Mouse (Mus musculus): Measurements from ENCODE around the gene 1700019A02Rik. TPM values are rescaled to one million over a fixed set of nuclear protein-coding genes. Genes with fewer than 3 reads are reported as not detected.

1700019A02Rik gene
- polyA plus RNA-seq (2015; fragmentation: Nextera tagmentation; extraction: Ambion mirVana), result not detected in 2 replicates

DNA sequence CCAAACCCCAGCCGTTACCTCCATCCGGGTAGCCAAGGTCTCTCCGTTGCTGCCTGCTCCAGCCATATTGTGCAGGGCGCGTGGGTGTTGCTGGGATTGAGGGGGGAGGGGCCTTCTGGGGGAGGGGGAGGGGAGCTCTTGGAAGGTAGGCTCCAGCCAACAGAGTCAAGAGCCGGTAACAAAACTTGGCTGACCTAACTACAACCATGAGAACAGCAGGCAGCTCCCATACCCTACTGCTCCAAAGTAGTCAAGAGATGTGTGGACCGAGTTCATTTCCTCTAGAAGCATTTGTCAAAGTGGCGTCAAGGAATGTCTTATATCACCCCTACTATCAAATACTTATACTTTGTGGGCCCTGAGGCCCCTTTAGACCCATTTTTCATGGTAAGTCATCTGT lies at the start of gene 1700019A02Rik:
Gene 1700019A02Rik (minus strand): TSS at position 101 of the 400 bp plus-strand sequence.
- Histone ChIP-seq H3K27me3 (no peaks in the 10 kb centered on the region), H3K4me2 (replicated peaks) (no peak within 1 kb of the TSS), H3K4me3 (no peak within 1 kb of the TSS), H3K4me1 (no peaks in the 10 kb centered on the region), H3K9ac (replicated peaks) (no peak within 1 kb of the TSS), H3K9me3 (no peaks in the 10 kb centered on the region), H3K36me3 (no peaks in the 10 kb centered on the region), H3K27ac (replicated peaks) (no peak within 1 kb of the TSS)
- ATAC-seq (replicated peaks), result no peak
- 97% methylated on average over 8 of the region's 8 CpGs for WGBS

DNA sequence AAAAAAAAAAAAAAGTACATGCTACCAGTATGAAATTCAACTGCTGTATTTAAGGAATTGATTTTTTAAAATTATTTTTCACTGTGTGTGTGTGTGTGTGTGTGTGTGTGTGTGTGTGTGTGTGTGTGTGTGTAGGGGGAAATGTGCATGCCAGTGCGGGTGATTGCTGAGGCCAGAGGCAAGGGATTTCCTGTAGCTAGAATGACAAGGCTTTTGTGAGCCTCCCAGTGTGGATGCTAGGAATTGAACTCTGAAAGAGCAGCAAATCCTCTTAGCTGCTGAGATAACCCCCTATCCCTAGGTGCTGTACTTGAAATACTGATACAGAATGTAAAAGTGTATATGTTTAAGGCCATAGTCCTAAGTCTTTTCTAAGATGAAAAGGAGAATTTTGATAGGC lies 38.6 kb upstream of the 1700019A02Rik start:
- Histone ChIP-seq H3K36me3 (no peaks in the 10 kb centered on the region), H3K27me3 (no peaks in the 10 kb centered on the region), H3K4me2 (replicated peaks) (no peak overlapping the region), H3K9ac (replicated peaks) (no peak overlapping the region), H3K9me3 (no peaks in the 10 kb centered on the region), H3K4me3 (no peak overlapping the region), H3K27ac (replicated peaks) (no peak overlapping the region), H3K4me1 (no peaks in the 10 kb centered on the region)
- no peak for ATAC-seq (replicated peaks)
- WGBS, result 22% methylated on average over 1 of the region's 1 CpGs

DNA sequence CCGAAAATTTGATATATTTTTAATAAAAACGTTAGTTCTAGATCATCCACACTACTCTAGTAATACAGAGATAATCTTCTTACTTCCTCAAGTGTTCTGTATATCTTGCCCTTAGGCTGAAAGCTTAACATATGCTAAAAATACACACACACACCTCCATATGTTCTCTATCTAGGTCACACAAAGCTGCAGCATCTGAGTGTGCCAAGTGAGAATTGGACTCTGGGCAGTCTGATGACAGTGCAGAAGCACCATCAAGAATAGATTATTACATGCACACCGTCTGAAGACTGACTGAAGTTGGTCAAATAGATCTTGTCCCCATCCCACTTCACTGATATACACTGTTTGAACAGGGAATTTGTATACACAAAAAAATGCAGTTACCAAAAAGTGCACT lies 38.2 kb upstream of the 1700019A02Rik start:
- Histone ChIP-seq H3K27me3 (no peaks in the 10 kb centered on the region), H3K9ac (replicated peaks) (no peak overlapping the region), H3K4me3 (no peak overlapping the region), H3K4me2 (replicated peaks) (no peak overlapping the region), H3K9me3 (no peaks in the 10 kb centered on the region), H3K36me3 (no peaks in the 10 kb centered on the region), H3K27ac (replicated peaks) (no peak overlapping the region), H3K4me1 (no peaks in the 10 kb centered on the region)
- ATAC-seq (replicated peaks), result no peak
- 83% methylated on average over 3 of the region's 3 CpGs for WGBS

DNA sequence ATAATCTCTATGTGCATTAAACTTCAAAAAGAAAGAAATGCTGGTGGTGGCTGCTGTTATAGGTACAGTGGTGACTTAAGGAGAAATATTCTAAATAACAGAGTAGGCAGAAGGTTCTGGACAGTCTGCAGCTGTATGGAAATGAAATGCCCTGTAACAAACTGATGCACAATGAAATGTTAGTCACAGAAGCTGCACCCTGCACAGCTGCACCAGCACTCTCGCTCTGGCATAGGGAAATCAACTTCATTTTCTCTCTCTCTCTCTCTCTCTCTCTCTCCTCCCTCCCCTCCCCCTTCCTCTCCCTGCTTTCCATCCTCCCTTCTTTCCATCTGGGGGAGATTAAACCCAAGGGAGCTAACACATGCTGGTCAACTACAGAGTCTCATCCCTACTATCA lies 37.3 kb upstream of the 1700019A02Rik start:
- 65% methylated on average over 1 of the region's 1 CpGs for WGBS
- 0 out of 2 replicates have a peak, but pooled peaks have one; percentile 48 for ATAC-seq (replicated peaks)

DNA sequence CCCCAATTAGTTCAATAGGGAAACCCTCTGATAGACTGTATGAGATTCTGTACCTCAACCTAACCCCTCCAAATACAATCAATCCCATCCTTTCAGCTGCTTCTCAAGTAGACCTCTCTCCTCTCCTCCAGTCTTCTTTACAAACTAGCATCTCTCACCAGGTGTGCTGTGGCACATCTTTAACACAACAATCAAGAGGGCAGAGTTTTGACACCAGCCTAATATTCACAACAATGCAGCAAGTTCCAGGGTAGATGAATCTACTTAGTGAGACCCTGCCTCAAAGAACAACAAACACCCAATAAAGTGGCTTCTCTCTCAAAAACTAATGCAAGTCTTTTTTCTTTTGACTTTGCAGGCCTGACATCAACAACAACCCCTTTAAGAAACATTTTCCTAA lies 22.7 kb upstream of the 1700019A02Rik start:
- Histone ChIP-seq H3K9ac (replicated peaks) (no peak overlapping the region), H3K4me1 (no peaks in the 10 kb centered on the region), H3K27ac (replicated peaks) (no peak overlapping the region), H3K9me3 (no peaks in the 10 kb centered on the region), H3K27me3 (no peaks in the 10 kb centered on the region), H3K36me3 (no peaks in the 10 kb centered on the region), H3K4me2 (replicated peaks) (no peak overlapping the region), H3K4me3 (no peak overlapping the region)
- ATAC-seq (replicated peaks), result no peak

More for the DNA sequence above, 37.3 kb upstream of the 1700019A02Rik start:
- Histone ChIP-seq H3K4me1 (no peaks in the 10 kb centered on the region), H3K27me3 (no peaks in the 10 kb centered on the region), H3K4me3 (no peak overlapping the region), H3K27ac (replicated peaks) (no peak overlapping the region), H3K9ac (replicated peaks) (no peak overlapping the region), H3K36me3 (no peaks in the 10 kb centered on the region), H3K4me2 (replicated peaks) (no peak overlapping the region), H3K9me3 (no peaks in the 10 kb centered on the region)

DNA sequence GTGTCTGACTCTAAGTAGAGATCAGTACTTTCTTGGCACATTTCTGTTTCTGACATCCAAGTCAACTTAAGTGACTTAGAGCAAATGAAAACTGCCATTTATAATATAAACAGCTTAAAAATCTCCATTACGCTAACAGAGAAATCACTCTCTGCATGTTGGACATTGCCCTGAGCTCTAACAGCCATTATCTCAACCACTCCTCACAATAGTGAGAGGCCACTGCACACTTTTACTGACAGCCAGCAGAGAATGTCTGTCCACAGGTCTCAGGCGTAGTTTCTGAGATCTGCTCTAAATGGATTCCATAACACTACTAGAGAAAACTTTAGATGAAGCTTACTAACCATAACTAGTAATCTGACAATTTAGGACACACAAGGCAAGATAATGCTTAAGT lies 16.5 kb upstream of the 1700019A02Rik start:
- Histone ChIP-seq H3K9me3 (no peaks in the 10 kb centered on the region), H3K4me2 (replicated peaks) (no peak overlapping the region), H3K4me1 (no peaks in the 10 kb centered on the region), H3K27ac (replicated peaks) (no peak overlapping the region), H3K27me3 (no peaks in the 10 kb centered on the region), H3K9ac (replicated peaks) (no peak overlapping the region), H3K36me3 (no peaks in the 10 kb centered on the region), H3K4me3 (no peak overlapping the region)
- no peak for ATAC-seq (replicated peaks)
- 96% methylated on average over 2 of the region's 2 CpGs for WGBS

DNA sequence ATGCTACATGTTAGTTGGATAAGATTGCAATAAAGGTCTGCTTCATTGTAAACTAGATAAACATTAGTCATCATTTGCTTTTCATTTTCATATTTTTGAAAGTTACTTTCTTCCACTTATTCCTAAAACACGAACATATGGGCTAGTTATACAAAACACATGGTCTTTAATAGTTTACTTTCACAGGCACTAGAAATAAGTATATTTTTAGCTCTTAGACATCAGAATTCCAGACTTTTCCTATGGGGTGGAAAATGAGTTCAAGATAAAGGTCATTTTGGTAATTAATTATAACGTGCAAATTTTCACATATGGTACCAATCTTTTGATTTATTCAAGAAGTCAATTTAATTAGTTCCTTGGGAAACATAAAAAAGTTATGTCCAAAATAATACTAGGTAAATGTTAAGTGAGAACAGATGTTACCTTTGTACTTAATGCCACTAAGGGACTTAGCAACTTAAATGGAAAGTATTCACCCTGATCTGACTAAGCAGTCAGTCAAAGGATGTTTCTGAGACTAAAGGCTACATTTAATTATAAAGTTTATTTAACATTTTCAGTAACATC lies 14.3 kb upstream of the 1700019A02Rik start:
- 82% methylated on average over 2 of the region's 2 CpGs for WGBS
- ATAC-seq (replicated peaks), result no peak
- no peak overlapping the region for H3K9ac ChIP-seq (replicated peaks)

DNA sequence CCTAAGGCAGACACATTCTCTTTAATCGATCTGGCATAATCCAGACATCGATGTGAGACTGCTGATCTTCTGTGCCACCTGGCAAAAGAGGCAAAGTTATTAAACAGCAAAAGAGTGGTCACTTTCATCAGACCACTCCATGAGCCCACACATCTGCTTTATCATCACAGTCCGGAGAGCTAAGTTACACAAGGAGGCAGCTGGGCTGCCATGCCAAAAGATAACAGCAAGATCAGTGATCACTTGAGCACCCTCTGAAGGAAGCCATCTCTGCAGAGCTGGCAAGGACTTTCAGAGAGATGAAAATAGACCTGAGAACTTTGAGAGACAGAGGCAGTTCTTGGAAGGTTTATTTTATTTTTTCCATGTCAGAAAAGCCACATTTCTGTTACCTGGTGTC lies 7.1 kb upstream of the 1700019A02Rik start:
- Histone ChIP-seq H3K36me3 (no peaks in the 10 kb centered on the region), H3K9me3 (no peaks in the 10 kb centered on the region), H3K9ac (replicated peaks) (no peak overlapping the region), H3K4me2 (replicated peaks) (no peak overlapping the region), H3K27me3 (no peaks in the 10 kb centered on the region), H3K27ac (replicated peaks) (no peak overlapping the region), H3K4me1 (no peaks in the 10 kb centered on the region), H3K4me3 (no peak overlapping the region)
- 96% methylated on average over 3 of the region's 3 CpGs for WGBS
- ATAC-seq (replicated peaks), result no peak

More for the DNA sequence above, 14.3 kb upstream of the 1700019A02Rik start:
- no peak overlapping the region for H3K27ac ChIP-seq (replicated peaks)
- no peaks in the 10 kb centered on the region for H3K9me3 ChIP-seq
- H3K27me3 ChIP-seq, result no peaks in the 10 kb centered on the region
- H3K4me3 ChIP-seq, result no peak overlapping the region
- H3K4me1 ChIP-seq, result no peaks in the 10 kb centered on the region
- no peak overlapping the region for H3K4me2 ChIP-seq (replicated peaks)
- H3K36me3 ChIP-seq, result no peaks in the 10 kb centered on the region

DNA sequence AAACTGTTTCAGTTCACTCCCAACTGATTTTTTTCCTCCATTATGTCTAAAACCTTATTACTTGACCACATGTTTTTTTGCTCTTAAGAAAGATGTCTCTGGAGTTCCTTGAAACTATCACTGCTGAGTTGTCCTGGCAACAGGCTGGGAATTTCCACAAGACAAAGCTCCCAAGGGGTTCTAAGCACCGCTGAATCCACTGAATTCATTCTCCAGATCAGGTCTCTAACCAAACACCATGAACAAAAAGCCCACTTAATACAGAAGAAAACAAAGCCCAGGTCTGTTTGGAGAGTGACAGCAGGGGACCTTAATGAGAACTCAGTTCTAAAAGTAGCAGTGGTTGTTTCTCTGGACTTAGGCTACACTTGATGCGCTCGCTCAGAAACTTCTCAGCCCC lies 3.8 kb upstream of the 1700019A02Rik start:
- Histone ChIP-seq H3K36me3 (no peaks in the 10 kb centered on the region), H3K9me3 (no peaks in the 10 kb centered on the region), H3K27me3 (no peaks in the 10 kb centered on the region), H3K4me3 (no peak overlapping the region), H3K9ac (replicated peaks) (no peak overlapping the region), H3K27ac (replicated peaks) (no peak overlapping the region), H3K4me2 (replicated peaks) (no peak overlapping the region), H3K4me1 (no peaks in the 10 kb centered on the region)
- WGBS, result 42% methylated on average over 3 of the region's 3 CpGs
- ATAC-seq (replicated peaks), result no peak

DNA sequence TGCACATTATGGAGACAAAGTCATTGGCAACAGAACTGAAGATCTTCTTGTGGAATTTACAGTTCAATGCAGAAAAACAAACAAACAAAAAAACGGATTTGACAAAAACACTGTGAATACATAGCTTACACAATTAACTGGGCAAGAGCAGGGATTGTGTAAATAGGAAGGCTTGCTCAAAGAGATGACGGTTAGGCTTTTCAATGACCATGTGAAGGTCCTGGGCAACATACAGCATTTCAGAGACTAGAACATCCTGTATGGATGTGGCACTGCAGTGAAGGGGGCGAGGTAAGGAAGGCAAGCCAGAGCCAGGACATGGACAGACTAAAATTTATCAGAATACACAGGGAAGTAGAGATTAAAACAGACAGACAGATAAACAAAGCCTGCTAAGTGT lies 2.2 kb upstream of the 1700019A02Rik start:
- no peaks in the 10 kb centered on the region for H3K9me3 ChIP-seq
- no peak overlapping the region for H3K27ac ChIP-seq (replicated peaks)
- no peaks in the 10 kb centered on the region for H3K4me1 ChIP-seq
- no peak for ATAC-seq (replicated peaks)
- H3K4me2 ChIP-seq (replicated peaks), result no peak overlapping the region
- no peaks in the 10 kb centered on the region for H3K36me3 ChIP-seq
- no peak overlapping the region for H3K4me3 ChIP-seq
- H3K27me3 ChIP-seq, result no peaks in the 10 kb centered on the region
- WGBS, result 57% methylated on average over 3 of the region's 3 CpGs
- no peak overlapping the region for H3K9ac ChIP-seq (replicated peaks)

DNA sequence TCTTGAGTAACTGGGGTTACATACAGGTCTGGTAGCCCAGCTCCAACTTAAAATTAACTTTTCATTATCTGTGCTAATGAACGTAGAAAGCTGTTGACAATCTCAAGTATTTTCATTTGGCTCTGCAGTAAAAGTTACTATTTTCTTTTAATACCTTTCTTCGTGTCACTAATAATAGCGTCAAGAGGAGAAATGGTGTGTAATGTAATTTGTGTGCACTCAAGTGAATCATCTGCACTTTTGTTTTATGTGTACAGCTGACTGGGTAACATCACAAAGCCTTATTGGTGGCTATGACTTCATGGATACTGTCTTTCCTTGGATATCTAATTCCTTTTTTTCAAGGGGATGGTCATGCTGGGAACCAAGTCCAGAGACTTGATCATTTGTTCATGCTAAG lies 1.1 kb downstream of the 1700019A02Rik start:
- Histone ChIP-seq H3K9me3 (no peaks in the 10 kb centered on the region), H3K9ac (replicated peaks) (no peak overlapping the region), H3K4me3 (no peak overlapping the region), H3K27ac (replicated peaks) (no peak overlapping the region), H3K27me3 (no peaks in the 10 kb centered on the region), H3K4me2 (replicated peaks) (no peak overlapping the region), H3K4me1 (no peaks in the 10 kb centered on the region), H3K36me3 (no peaks in the 10 kb centered on the region)
- no peak for ATAC-seq (replicated peaks)
- 73% methylated on average over 3 of the region's 3 CpGs for WGBS

DNA sequence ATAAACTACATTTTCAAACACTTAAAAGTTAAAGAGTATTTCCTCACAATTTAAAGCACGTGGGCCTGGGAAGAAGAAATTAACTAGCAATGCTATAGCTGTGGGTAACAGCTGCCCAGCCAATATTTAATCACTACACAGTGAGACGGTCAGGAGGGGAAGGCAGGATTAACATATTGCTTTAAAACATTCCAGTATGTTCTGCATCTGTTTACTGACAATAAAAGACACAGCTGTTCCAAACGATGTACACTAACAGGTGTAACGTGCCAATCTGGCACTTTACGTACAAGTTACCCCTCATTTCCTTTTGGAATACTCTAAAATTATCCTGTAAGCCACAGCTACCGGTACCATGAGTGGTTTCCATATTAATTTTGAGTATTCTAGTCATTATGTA lies 29.7 kb downstream of the 1700019A02Rik start:
- no peaks in the 10 kb centered on the region for H3K9me3 ChIP-seq
- no peaks in the 10 kb centered on the region for H3K27me3 ChIP-seq
- no peaks in the 10 kb centered on the region for H3K4me1 ChIP-seq
- H3K4me2 ChIP-seq (replicated peaks), result no peak overlapping the region
- no peak overlapping the region for H3K9ac ChIP-seq (replicated peaks)
- ATAC-seq (replicated peaks), result no peak
- 49% methylated on average over 6 of the region's 6 CpGs for WGBS
- no peaks in the 10 kb centered on the region for H3K36me3 ChIP-seq
- no peak overlapping the region for H3K4me3 ChIP-seq
- H3K27ac ChIP-seq (replicated peaks), result no peak overlapping the region

DNA sequence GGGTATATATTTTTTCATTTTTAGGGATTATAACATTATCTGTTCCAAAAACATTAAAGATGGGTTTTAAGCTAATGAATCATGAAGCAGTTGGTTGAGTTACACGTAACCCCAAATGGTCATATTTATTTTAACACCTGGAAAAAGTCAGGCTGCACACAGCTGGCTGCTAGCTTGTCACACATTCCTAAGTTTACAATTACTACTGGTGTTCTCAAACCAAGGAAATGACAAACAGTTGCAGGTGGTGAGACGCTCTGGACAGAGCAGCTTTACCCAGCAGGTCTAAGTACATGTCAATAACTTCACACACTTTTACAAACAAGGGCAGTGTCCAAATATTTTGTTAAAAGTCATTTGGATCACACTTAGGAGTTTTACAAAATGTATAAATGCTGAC lies 64.4 kb downstream of the 1700019A02Rik start:
- Histone ChIP-seq H3K4me2 (replicated peaks) (no peak overlapping the region), H3K4me1 (no peaks in the 10 kb centered on the region), H3K27me3 (no peaks in the 10 kb centered on the region), H3K36me3 (no peaks in the 10 kb centered on the region), H3K9ac (replicated peaks) (no peak overlapping the region), H3K9me3 (no peaks in the 10 kb centered on the region), H3K4me3 (no peak overlapping the region), H3K27ac (replicated peaks) (no peak overlapping the region)
- ATAC-seq (replicated peaks), result no peak
- 68% methylated on average over 2 of the region's 2 CpGs for WGBS

Data from forebrain, embryonic 15.5 days (tissue).